Mouse (Mus musculus): ENCODE data around the gene Ddr2. TPM values are rescaled to one million over a fixed set of nuclear protein-coding genes. Genes with fewer than 3 reads are reported as not detected.
"Not testable (repeated sequence)": the region's sequence is repeated elsewhere in the genome, so short reads cannot be mapped to it uniquely, and the experiment has no call there.

Gene Ddr2
- total and polyA plus RNA-seq, 3 experiments = 0.17 to 0.37 (median 0.30) TPM

- H3K79me2 ChIP-seq (replicated peaks; ENCODE audit: control insufficient read depth, extremely low read depth, insufficient read depth, poor library complexity, severe bottlenecking) = no peaks in the 10 kb centered on the region
- H3K4me2 ChIP-seq (ENCODE audit: insufficient read depth, low read depth, poor library complexity, severe bottlenecking) = no peak overlapping the region
- H3K27me3 ChIP-seq (replicated peaks) = peaks cover 5% of the 10 kb centered on the region
- no peaks in the 10 kb centered on the region for H3K9me3 ChIP-seq (replicated peaks; ENCODE audit: low read length)
- peak; percentile 66 for DNase-seq (ENCODE audit: extremely low read depth)
- H3K9ac ChIP-seq (ENCODE audit: insufficient read depth, low read depth) = no peak overlapping the region
- no peaks in the 10 kb centered on the region for H3K36me3 ChIP-seq (replicated peaks in 1 of 2; ENCODE audit: control insufficient read depth in 1 of 2, insufficient read depth in 1 of 2, low read length in 1 of 2)
- H3K4me3 ChIP-seq (replicated peaks in 1 of 3; ENCODE audit: low read depth in 2 of 3, low read length in 2 of 3, poor library complexity in 1 of 3) = no peak overlapping the region
- dilution Hi-C loops (cut with MboI; ENCODE audit: extremely low pct_ligation_motif_present, extremely low pct_unique_long_range_greater_than_20kb, low sequenced_read_pairs) (no loop called here), in situ Hi-C loops (cut with MboI; ENCODE audit: low pct_ligation_motif_present, low pct_unique_long_range_greater_than_20kb, low sequenced_read_pairs) (no loop called here)
- TF ChIP-seq MAZ (IDR thresholded peaks at IDR 0.05; ENCODE audit: low read depth, low read length) (0 out of 2 replicates have a peak, but pooled peaks have one; percentile 23), ETS1 (conservative IDR thresholded peaks at IDR 0.05; ENCODE audit: low read depth, low read length) (peak; percentile 62), ZMIZ1 (IDR thresholded peaks at IDR 0.05; ENCODE audit: low read depth, low read length) (no peak), ZKSCAN1 (IDR thresholded peaks at IDR 0.05; ENCODE audit: borderline replicate concordance, low read depth, low read length) (no peak), EP300 (IDR thresholded peaks at IDR 0.05; ENCODE audit: low read length) (peak; percentile 70), TBP (conservative IDR thresholded peaks at IDR 0.05; ENCODE audit: low read depth, low read length) (no peak), BHLHE40 (IDR thresholded peaks at IDR 0.05; ENCODE audit: low read depth, low read length) (peak; percentile 77), MEF2A (IDR thresholded peaks at IDR 0.05; ENCODE audit: borderline replicate concordance, low read depth, low read length) (peak; percentile 54; the same call in 1 of the 2 replicates), IRF4 (IDR thresholded peaks at IDR 0.05; ENCODE audit: low read depth, low read length) (peak; percentile 51), USF2 (conservative IDR thresholded peaks at IDR 0.05; ENCODE audit: low read depth, low read length) (no peak), MAX (IDR thresholded peaks at IDR 0.05; ENCODE audit: low read length) (peak; percentile 52; the same call in 1 of the 2 replicates), TCF12 (IDR thresholded peaks at IDR 0.05; ENCODE audit: low read depth, low read length) (peak; percentile 18; the same call in 1 of the 2 replicates), KAT2A (IDR thresholded peaks at IDR 0.05; ENCODE audit: insufficient replicate concordance, low read length) (0 out of 2 replicates have a peak, but pooled peaks have one; percentile 19), CTCF (conservative IDR thresholded peaks at IDR 0.05 in 1 of 2, IDR thresholded peaks at IDR 0.05 in 1 of 2; ENCODE audit: low read depth in 2 of 2, low read length in 2 of 2) (no peak), JUND (conservative IDR thresholded peaks at IDR 0.05; ENCODE audit: low read depth, low read length) (no peak), RCOR1 (conservative IDR thresholded peaks at IDR 0.05; ENCODE audit: low read depth, low read length) (0 out of 2 replicates have a peak, but pooled peaks have one; percentile 21), E2F4 (IDR thresholded peaks at IDR 0.05; ENCODE audit: insufficient replicate concordance, low read depth, low read length) (no peak), RAD21 (IDR thresholded peaks at IDR 0.05; ENCODE audit: low read depth, low read length) (no peak), NRF1 (IDR thresholded peaks at IDR 0.05; ENCODE audit: low read depth, low read length) (no peak), POLR2A (IDR thresholded peaks at IDR 0.05; ENCODE audit: low read depth, low read length) (no peak), CHD1 (IDR thresholded peaks at IDR 0.05; ENCODE audit: low read depth, low read length) (no peak), NELFE (IDR thresholded peaks at IDR 0.05; ENCODE audit: low read depth, low read length) (no peak), MAFK (IDR thresholded peaks at IDR 0.05; ENCODE audit: insufficient replicate concordance, low read length) (0 out of 2 replicates have a peak, but pooled peaks have one; percentile 50), MYC (IDR thresholded peaks at IDR 0.05; ENCODE audit: low read depth, low read length) (0 out of 2 replicates have a peak, but pooled peaks have one; percentile 33), ELF1 (IDR thresholded peaks at IDR 0.05; ENCODE audit: low read depth, low read length) (no peak)
- no peak overlapping the region for H3K27ac ChIP-seq (ENCODE audit: insufficient read depth, low read depth)
- peaks cover 7 to 30% of the 10 kb centered on the region in 2 experiments for H3K4me1 ChIP-seq (ENCODE audit: control insufficient read depth in 1 of 2, insufficient read depth in 2 of 2)
Observed at GRCm38 (mm10) chr1:170005297-170005696, 105.3 kb downstream of the Ddr2 start.

GRCm38 (mm10) chr1:169993901-169994300, 116.7 kb downstream of the Ddr2 start:
- H3K79me2 ChIP-seq (replicated peaks; ENCODE audit: control insufficient read depth, extremely low read depth, insufficient read depth, poor library complexity, severe bottlenecking); H3K9me3 ChIP-seq (replicated peaks; ENCODE audit: low read length); H3K36me3 ChIP-seq (replicated peaks in 1 of 2; ENCODE audit: control insufficient read depth in 1 of 2, insufficient read depth in 1 of 2, low read length in 1 of 2); H3K9ac ChIP-seq (ENCODE audit: insufficient read depth, low read depth); in situ Hi-C loops (cut with MboI; ENCODE audit: low pct_ligation_motif_present, low pct_unique_long_range_greater_than_20kb, low sequenced_read_pairs); H3K4me3 ChIP-seq (replicated peaks in 1 of 3; ENCODE audit: low read depth in 2 of 3, low read length in 2 of 3, poor library complexity in 1 of 3); H3K27ac ChIP-seq (ENCODE audit: insufficient read depth, low read depth); H3K4me2 ChIP-seq (ENCODE audit: insufficient read depth, low read depth, poor library complexity, severe bottlenecking); dilution Hi-C loops (cut with MboI; ENCODE audit: extremely low pct_ligation_motif_present, extremely low pct_unique_long_range_greater_than_20kb, low sequenced_read_pairs); DNase-seq (ENCODE audit: extremely low read depth); H3K4me1 ChIP-seq (ENCODE audit: control insufficient read depth in 1 of 2, insufficient read depth in 2 of 2); H3K27me3 ChIP-seq (replicated peaks): not testable (repeated sequence)

Data from CH12.LX (cell line).